Mouse (Mus musculus): ENCODE measurements around the gene Rhob.

DNA sequence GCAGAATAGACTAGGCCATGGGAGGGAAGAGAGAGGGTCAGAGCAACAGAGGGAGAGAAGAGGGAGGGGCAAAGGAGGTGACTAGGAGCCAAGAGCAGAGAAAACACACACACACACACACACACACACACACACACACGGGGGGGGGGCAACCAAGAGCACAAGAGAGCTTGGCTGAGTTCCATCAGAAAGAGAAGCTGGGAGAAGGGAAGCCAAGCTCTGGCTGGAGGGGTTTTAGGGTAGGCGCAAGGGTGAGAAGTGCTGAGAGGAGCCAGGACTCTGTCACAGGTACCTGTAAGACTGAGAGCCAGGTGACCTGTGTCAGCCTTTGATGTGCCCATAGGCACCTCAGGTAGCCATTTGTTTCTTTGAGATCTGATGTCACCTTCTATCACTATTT, 22.9 kb upstream of the Rhob start:
- no peak for TF ChIP-seq CTCF (IDR thresholded peaks at IDR 0.05; ENCODE audit: borderline replicate concordance, insufficient read depth, low read depth, low read length)
- no peak for TF ChIP-seq POLR2A (IDR thresholded peaks at IDR 0.05; ENCODE audit: borderline replicate concordance, insufficient read depth, low read length)

Data from cerebellum, adult 2 months (tissue).